Mouse (Mus musculus) limb, embryonic 11.5 days (tissue): ENCODE results near the gene Chgb. TPM values are rescaled to one million over a fixed set of nuclear protein-coding genes. Genes with fewer than 3 reads are reported as not detected.

ENCODE experiments used
- ATAC-seq: fragments of 200-750 bp; cut with Nextera tagmentation; 2 replicates; pipeline ENCODE4 v1.8.0; 2017; ENCODE audit warnings: low read depth; ENCODE audit not compliant: insufficient number of reproducible peaks, low FRiP score, low TSS enrichment
- DNase-seq: peaks from one replicate; pipeline ENCODE4 v3.0.0-alpha.2; 2015; ENCODE audit warnings: low spot score
- H3K27ac ChIP-seq: fragments of 300-500 bp; sonication (generic); replicated peaks from 2 replicates; pipeline ENCODE4 v1.5.1; 2014; ENCODE audit warnings: low read depth, mild to moderate bottlenecking, low read length
- H3K27me3 ChIP-seq: fragments of 300-500 bp; sonication (generic); 2 replicates; pipeline ENCODE4 v1.6.1; 2014; ENCODE audit warnings: mild to moderate bottlenecking, low read length, mixed read lengths; ENCODE audit not compliant: control insufficient read depth, insufficient read depth
- H3K36me3 ChIP-seq: fragments of 300-500 bp; sonication (generic); 2 replicates; pipeline ENCODE4 v1.6.1; 2014; ENCODE audit warnings: mild to moderate bottlenecking, low read length, moderate library complexity, mixed read lengths; ENCODE audit not compliant: control insufficient read depth, insufficient read depth
- H3K4me1 ChIP-seq: fragments of 300-500 bp; sonication (generic); 2 replicates; pipeline ENCODE4 v1.6.1; 2014; ENCODE audit warnings: low read length, mixed read lengths; ENCODE audit not compliant: control insufficient read depth, insufficient read depth
- H3K4me2 ChIP-seq: fragments of 300-500 bp; sonication (generic); 2 replicates; pipeline ENCODE4 v1.6.1; 2014; ENCODE audit warnings: low read depth, mild to moderate bottlenecking, moderate library complexity; ENCODE audit not compliant: severe bottlenecking
- H3K4me3 ChIP-seq: fragments of 300-500 bp; sonication (generic); 2 replicates; pipeline ENCODE4 v1.5.1; 2014; ENCODE audit warnings: low read depth, low read length
- H3K9ac ChIP-seq: fragments of 300-500 bp; sonication (generic); 2 replicates; pipeline ENCODE4 v1.6.1; 2014; ENCODE audit warnings: mild to moderate bottlenecking, low read length
- H3K9me3 ChIP-seq: fragments of 300-500 bp; sonication (generic); 2 replicates; pipeline ENCODE4 v1.6.1; 2016; ENCODE audit warnings: low read length; ENCODE audit not compliant: control insufficient read depth
- WGBS: fragments of 180-500 bp; shearing (Covaris S2); extraction: QIAGEN DNeasy Blood & Tissue Kit; methylation state at CpG from one replicate; pipeline ENCODE4 v1.1.7; 2014; 5-methylcytosine and 5-hydroxymethylcytosine counted together
- polyA plus RNA-seq: library from polyadenylated mRNA; unstranded; fragments of >200 nt; fragmentation: Nextera tagmentation; extraction: Ambion mirVana; gene quantifications from 2 replicates; pipeline ENCODE4 v1.2.1, GENCODE M21; 2014

Gene Chgb
- polyA plus RNA-seq, 1 experiment from 2014 or later: 0.11 TPM

DNA sequence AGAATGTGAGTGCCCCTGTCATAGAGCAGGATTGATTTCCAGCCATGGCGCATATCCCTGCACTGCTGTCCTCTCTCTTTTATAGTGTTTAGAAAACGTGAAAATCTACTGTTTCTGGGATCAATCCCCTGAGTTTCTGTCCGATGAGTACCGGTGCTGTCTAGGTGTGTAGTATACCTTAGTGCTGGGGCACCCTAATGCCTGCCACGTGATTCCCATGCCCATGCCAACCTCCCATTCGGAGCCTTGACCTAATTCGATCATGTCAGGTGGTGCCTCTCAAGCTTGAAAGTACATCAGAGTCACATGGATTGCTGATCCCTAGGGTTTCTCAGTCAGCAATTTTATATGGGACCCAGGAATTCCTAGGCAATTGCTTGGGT, 13.1 kb downstream of the Chgb start:
- H3K27ac ChIP-seq: no peak overlapping the region
- H3K36me3 ChIP-seq: no peaks in the 10 kb centered on the region
- H3K9ac ChIP-seq: no peak overlapping the region
- 88% methylated on average over 7 of the region's 7 CpGs for WGBS
- DNase-seq: no peak
- no peak overlapping the region for H3K4me3 ChIP-seq
- no peaks in the 10 kb centered on the region for H3K4me1 ChIP-seq
- no peak for ATAC-seq
- no peaks in the 10 kb centered on the region for H3K9me3 ChIP-seq
- no peak overlapping the region for H3K4me2 ChIP-seq
- no peaks in the 10 kb centered on the region for H3K27me3 ChIP-seq

GRCm38 (mm10) chr2:132802976-132803375, 21.9 kb downstream of the Chgb start:
- H3K27me3 ChIP-seq: no peaks in the 10 kb centered on the region
- H3K4me2 ChIP-seq: no peak overlapping the region
- no peaks in the 10 kb centered on the region for H3K4me1 ChIP-seq
- no peaks in the 10 kb centered on the region for H3K9me3 ChIP-seq
- H3K9ac ChIP-seq: no peak overlapping the region
- WGBS: 87% methylated on average over 2 of the region's 2 CpGs
- H3K27ac ChIP-seq: no peak overlapping the region
- peaks cover 20% of the 10 kb centered on the region for H3K36me3 ChIP-seq
- no peak overlapping the region for H3K4me3 ChIP-seq
- ATAC-seq (no peak), DNase-seq (no peak)

DNA sequence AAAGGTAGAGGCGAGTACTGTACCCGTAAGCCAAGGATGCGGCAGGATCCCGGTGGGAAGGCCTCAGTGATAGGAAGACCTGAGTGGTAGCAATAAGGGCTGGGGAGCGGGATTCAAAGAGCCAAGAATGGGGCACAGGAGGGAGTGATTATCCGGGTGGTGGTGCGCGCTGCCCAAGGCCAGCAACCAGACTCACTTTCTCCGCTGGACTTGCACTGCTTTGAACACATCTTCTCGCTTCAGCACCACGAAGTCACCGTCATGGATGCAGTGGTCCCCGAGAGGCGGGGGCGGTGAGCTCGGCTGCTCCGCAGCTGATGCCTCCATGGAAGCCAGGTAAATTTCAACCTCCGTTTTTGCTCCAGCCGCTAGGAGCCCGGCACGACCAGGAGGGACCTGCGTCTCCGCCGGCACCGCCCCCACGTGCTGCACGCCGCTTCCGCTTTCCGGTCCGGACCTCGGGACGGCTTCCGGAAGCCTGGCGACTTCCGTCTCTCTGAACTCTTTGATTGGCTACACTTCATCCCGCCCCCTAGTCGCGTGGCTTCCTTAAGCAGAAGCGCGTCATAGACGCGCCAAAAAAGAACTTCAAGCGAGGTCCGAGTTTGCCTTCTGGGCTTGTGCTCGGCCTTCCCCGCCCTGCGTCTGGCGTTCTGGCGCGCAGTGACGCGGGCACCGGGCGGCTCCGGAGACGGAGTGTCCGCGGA, 34.7 kb downstream of the Chgb start, which contains the start of the genes Trmt6 and Mcm8:
Gene Trmt6 (minus strand): TSS at position 448 of the 707 bp plus-strand sequence.
Gene Mcm8 (plus strand): TSS at position 534 of the 707 bp plus-strand sequence.
- under 1% methylated on average over 59 of the region's 59 CpGs for WGBS
- Histone ChIP-seq H3K27me3 (no peaks in the 10 kb centered on the region), H3K9ac (peak within 1 kb of the TSS; percentile 78), H3K4me2 (peak within 1 kb of the TSS; percentile 78), H3K4me1 (0 out of 2 replicates have a peak, but pooled peaks cover 4% of the 10 kb centered on the region), H3K36me3 (0 out of 2 replicates have a peak, but pooled peaks cover 3% of the 10 kb centered on the region), H3K27ac (peak within 1 kb of the TSS; percentile 49; the same call in 1 of the 2 replicates), H3K4me3 (peak within 1 kb of the TSS; percentile 67), H3K9me3 (no peaks in the 10 kb centered on the region)
- DNase-seq: peak; percentile 95
- ATAC-seq: peak; percentile 100

DNA sequence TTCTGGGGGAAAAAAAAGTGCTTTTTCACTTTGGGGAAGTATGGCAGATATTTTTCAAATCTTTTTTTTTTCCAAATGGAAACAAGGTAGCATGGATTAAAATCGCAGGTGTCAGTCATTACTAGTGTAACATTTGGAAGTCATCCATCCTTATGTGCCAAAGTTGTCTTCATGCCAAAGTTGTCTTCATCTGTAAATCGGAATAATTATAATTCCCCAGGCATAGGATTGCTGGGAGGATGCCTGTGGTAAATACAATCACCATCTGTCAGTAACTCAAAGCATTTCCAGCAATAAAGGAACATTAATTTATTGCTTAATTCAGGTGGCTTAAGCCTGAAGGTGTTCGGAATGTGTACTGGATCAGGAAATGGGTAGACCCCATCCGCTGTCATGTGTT, 60.0 kb downstream of the Chgb start:
- H3K9ac ChIP-seq: no peak overlapping the region
- no peaks in the 10 kb centered on the region for H3K9me3 ChIP-seq
- 92% methylated on average over 4 of the region's 4 CpGs for WGBS

More for the DNA sequence above, 60.0 kb downstream of the Chgb start:
- DNase-seq (no peak), ATAC-seq (no peak)
- Histone ChIP-seq H3K36me3 (no peaks in the 10 kb centered on the region; the same call in 1 of the 2 replicates), H3K4me3 (no peak overlapping the region), H3K4me2 (no peak overlapping the region), H3K4me1 (no peaks in the 10 kb centered on the region), H3K27me3 (no peaks in the 10 kb centered on the region), H3K27ac (no peak overlapping the region)

Other genes starting within 250 kb of the Chgb start
- gene Gpcpd1, start 193.5 kb upstream of the Chgb start, polyA plus RNA-seq: 25.8 and 31.9 TPM in 2 replicates
- 16.3 and 17.2 TPM in 2 replicates for gene Shld1, start 94.3 kb upstream of the Chgb start, polyA plus RNA-seq
- 38.2 and 47.6 TPM in 2 replicates for gene Trmt6, start 34.8 kb downstream of the Chgb start, polyA plus RNA-seq
- 26.1 and 26.8 TPM in 2 replicates for gene Mcm8, start 34.9 kb downstream of the Chgb start, polyA plus RNA-seq
- gene Crls1, start 65.4 kb downstream of the Chgb start, polyA plus RNA-seq: 25.7 and 27.8 TPM in 2 replicates
- 0.14 and 0.60 TPM in 2 replicates for gene Lrrn4, start 99.6 kb downstream of the Chgb start, polyA plus RNA-seq
- gene Fermt1, start 164.6 kb downstream of the Chgb start, polyA plus RNA-seq: 15.6 and 17.5 TPM in 2 replicates